Mouse (Mus musculus) heart, embryonic 12.5 days (tissue): ENCODE measurements at regions not wholly inside any gene's neighbourhood (a gene's known extent, or its start where the extent isn't known, plus 50 kb on each side); places are given as distances from the start of the nearest gene placed in this dataset.

Experiments
- ATAC-seq: fragments of 200-750 bp; cut with Nextera tagmentation; 2 replicates; pipeline ENCODE4 v1.8.0; 2017; ENCODE audit warnings: moderate TSS enrichment, moderate library complexity; ENCODE audit not compliant: insufficient number of reproducible peaks, low FRiP score
- H3K27ac ChIP-seq: fragments of 300-500 bp; sonication (generic); 2 replicates; pipeline ENCODE4 v1.5.1; 2016; ENCODE audit warnings: mild to moderate bottlenecking, moderate library complexity; ENCODE audit not compliant: poor library complexity, severe bottlenecking
- H3K27me3 ChIP-seq: fragments of 300-500 bp; sonication (generic); replicated peaks from 2 replicates; pipeline ENCODE4 v1.6.1; 2016; ENCODE audit warnings: mild to moderate bottlenecking, moderate library complexity
- H3K36me3 ChIP-seq: fragments of 300-500 bp; sonication (generic); 2 replicates; pipeline ENCODE4 v1.6.1; 2016; ENCODE audit warnings: mild to moderate bottlenecking, moderate library complexity
- H3K4me1 ChIP-seq: fragments of 300-500 bp; sonication (generic); replicated peaks from 2 replicates; pipeline ENCODE4 v1.6.1; 2016; ENCODE audit warnings: mild to moderate bottlenecking
- H3K4me2 ChIP-seq: fragments of 300-500 bp; sonication (generic); 2 replicates; pipeline ENCODE4 v1.6.1; 2016; ENCODE audit warnings: mild to moderate bottlenecking, moderate library complexity
- H3K4me3 ChIP-seq: fragments of 300-500 bp; sonication (generic); 2 replicates; pipeline ENCODE4 v1.5.1; 2016; ENCODE audit warnings: mild to moderate bottlenecking
- H3K9ac ChIP-seq: fragments of 300-500 bp; sonication (generic); 2 replicates; pipeline ENCODE4 v1.6.1; 2016; ENCODE audit warnings: mild to moderate bottlenecking, moderate library complexity
- H3K9me3 ChIP-seq: fragments of 300-500 bp; sonication (generic); replicated peaks from 2 replicates; pipeline ENCODE4 v1.6.1; 2016; ENCODE audit warnings: mild to moderate bottlenecking, moderate library complexity
- WGBS: fragments of 180-500 bp; shearing (Covaris S2); methylation state at CpG from one replicate; pipeline ENCODE4 v1.1.7; 2016; 5-methylcytosine and 5-hydroxymethylcytosine counted together

GRCm38 (mm10) chr14:9285606-9286002, 619.6 kb upstream of the 4930452B06Rik start:
- Histone ChIP-seq H3K27ac (no peak overlapping the region), H3K4me2 (no peak overlapping the region), H3K9me3 (no peaks in the 10 kb centered on the region), H3K4me3 (no peak overlapping the region), H3K9ac (no peak overlapping the region), H3K27me3 (no peaks in the 10 kb centered on the region), H3K36me3 (no peaks in the 10 kb centered on the region), H3K4me1 (no peaks in the 10 kb centered on the region)
- 87% methylated on average over 7 of the region's 7 CpGs for WGBS
- ATAC-seq, result peak; percentile 45; the same call in 1 of the 2 replicates

- no peak overlapping the region for H3K4me2 ChIP-seq
- H3K9ac ChIP-seq, result no peak overlapping the region
- H3K9me3 ChIP-seq, result no peaks in the 10 kb centered on the region
- H3K4me1 ChIP-seq, result no peaks in the 10 kb centered on the region
- no peak overlapping the region for H3K27ac ChIP-seq
- ATAC-seq, result no peak
- no peaks in the 10 kb centered on the region for H3K27me3 ChIP-seq
- WGBS, result 74% methylated on average over 2 of the region's 2 CpGs
- no peaks in the 10 kb centered on the region for H3K36me3 ChIP-seq
- no peak overlapping the region for H3K4me3 ChIP-seq
Measured at GRCm38 (mm10) chr14:9284976-9285605, 619.1 kb upstream of the 4930452B06Rik start.

GRCm38 (mm10) chr14:9267282-9268091, 601.4 kb upstream of the 4930452B06Rik start:
- H3K4me2 ChIP-seq, result no peak overlapping the region
- no peak overlapping the region for H3K4me3 ChIP-seq
- H3K27ac ChIP-seq, result no peak overlapping the region
- H3K4me1 ChIP-seq, result no peaks in the 10 kb centered on the region
- 79% methylated on average over 14 of the region's 14 CpGs for WGBS
- no peaks in the 10 kb centered on the region for H3K36me3 ChIP-seq
- H3K9ac ChIP-seq, result no peak overlapping the region
- H3K9me3 ChIP-seq, result no peaks in the 10 kb centered on the region
- H3K27me3 ChIP-seq, result no peaks in the 10 kb centered on the region
- no peak for ATAC-seq

- H3K4me1 ChIP-seq, result no peaks in the 10 kb centered on the region
- no peak overlapping the region for H3K4me2 ChIP-seq
- no peak overlapping the region for H3K9ac ChIP-seq
- H3K36me3 ChIP-seq, result no peaks in the 10 kb centered on the region
- no peak overlapping the region for H3K27ac ChIP-seq
- 78% methylated on average over 1 of the region's 1 CpGs for WGBS
- H3K9me3 ChIP-seq, result no peaks in the 10 kb centered on the region
- H3K27me3 ChIP-seq, result no peaks in the 10 kb centered on the region
- no peak overlapping the region for H3K4me3 ChIP-seq
- no peak for ATAC-seq
Measured at GRCm38 (mm10) chr14:9252017-9252416, 586.0 kb upstream of the 4930452B06Rik start.

GRCm38 (mm10) chr14:9245266-9245665, 579.2 kb upstream of the 4930452B06Rik start:
- Histone ChIP-seq H3K4me1 (no peaks in the 10 kb centered on the region), H3K27me3 (no peaks in the 10 kb centered on the region), H3K4me2 (no peak overlapping the region), H3K4me3 (no peak overlapping the region), H3K9ac (no peak overlapping the region), H3K27ac (no peak overlapping the region), H3K9me3 (no peaks in the 10 kb centered on the region), H3K36me3 (no peaks in the 10 kb centered on the region)
- ATAC-seq, result no peak
- WGBS, result 17% methylated on average over 1 of the region's 1 CpGs

- H3K9ac ChIP-seq, result no peak overlapping the region
- H3K27ac ChIP-seq, result no peak overlapping the region
- no peaks in the 10 kb centered on the region for H3K9me3 ChIP-seq
- H3K4me3 ChIP-seq, result no peak overlapping the region
- no peak overlapping the region for H3K4me2 ChIP-seq
- H3K4me1 ChIP-seq, result no peaks in the 10 kb centered on the region
- no peaks in the 10 kb centered on the region for H3K36me3 ChIP-seq
- no peak for ATAC-seq
- H3K27me3 ChIP-seq, result no peaks in the 10 kb centered on the region
Measured at GRCm38 (mm10) chr14:9243336-9243735, 577.3 kb upstream of the 4930452B06Rik start.

GRCm38 (mm10) chr14:9242118-9242517, 576.1 kb upstream of the 4930452B06Rik start:
- no peaks in the 10 kb centered on the region for H3K9me3 ChIP-seq
- no peaks in the 10 kb centered on the region for H3K4me1 ChIP-seq
- H3K27me3 ChIP-seq, result no peaks in the 10 kb centered on the region
- no peaks in the 10 kb centered on the region for H3K36me3 ChIP-seq
- no peak overlapping the region for H3K4me2 ChIP-seq
- no peak overlapping the region for H3K4me3 ChIP-seq
- 63% methylated on average over 2 of the region's 2 CpGs for WGBS
- no peak overlapping the region for H3K9ac ChIP-seq
- H3K27ac ChIP-seq, result no peak overlapping the region
- no peak for ATAC-seq

GRCm38 (mm10) chr14:9227670-9228069, 561.6 kb upstream of the 4930452B06Rik start:
- no peak for ATAC-seq
- WGBS, result 86% methylated on average over 6 of the region's 6 CpGs
- H3K9me3 ChIP-seq, result no peaks in the 10 kb centered on the region

GRCm38 (mm10) chr14:9200246-9200645, 534.2 kb upstream of the 4930452B06Rik start:
- Histone ChIP-seq H3K36me3 (no peaks in the 10 kb centered on the region), H3K27me3 (no peaks in the 10 kb centered on the region), H3K4me3 (no peak overlapping the region), H3K9me3 (no peaks in the 10 kb centered on the region), H3K9ac (no peak overlapping the region), H3K27ac (no peak overlapping the region), H3K4me2 (no peak overlapping the region), H3K4me1 (no peaks in the 10 kb centered on the region)
- WGBS, result 64% methylated on average over 2 of the region's 2 CpGs
- no peak for ATAC-seq

More at GRCm38 (mm10) chr14:9227670-9228069, 561.6 kb upstream of the 4930452B06Rik start:
- no peaks in the 10 kb centered on the region for H3K36me3 ChIP-seq
- no peak overlapping the region for H3K27ac ChIP-seq
- no peak overlapping the region for H3K4me3 ChIP-seq
- H3K9ac ChIP-seq, result no peak overlapping the region
- H3K4me1 ChIP-seq, result no peaks in the 10 kb centered on the region
- no peak overlapping the region for H3K4me2 ChIP-seq
- H3K27me3 ChIP-seq, result no peaks in the 10 kb centered on the region

- no peak overlapping the region for H3K4me2 ChIP-seq
- WGBS, result 85% methylated on average over 4 of the region's 4 CpGs
- H3K4me1 ChIP-seq, result no peaks in the 10 kb centered on the region
- H3K36me3 ChIP-seq, result no peaks in the 10 kb centered on the region
- H3K9me3 ChIP-seq, result no peaks in the 10 kb centered on the region
- no peaks in the 10 kb centered on the region for H3K27me3 ChIP-seq
- no peak overlapping the region for H3K27ac ChIP-seq
- no peak overlapping the region for H3K4me3 ChIP-seq
- H3K9ac ChIP-seq, result no peak overlapping the region
- no peak for ATAC-seq
Measured at GRCm38 (mm10) chr14:9192122-9192769, 526.2 kb upstream of the 4930452B06Rik start.

GRCm38 (mm10) chr14:9191664-9192063, 525.6 kb upstream of the 4930452B06Rik start:
- H3K36me3 ChIP-seq, result no peaks in the 10 kb centered on the region
- no peak overlapping the region for H3K27ac ChIP-seq
- H3K27me3 ChIP-seq, result no peaks in the 10 kb centered on the region
- H3K4me1 ChIP-seq, result no peaks in the 10 kb centered on the region
- no peak overlapping the region for H3K9ac ChIP-seq
- H3K4me2 ChIP-seq, result no peak overlapping the region
- H3K4me3 ChIP-seq, result no peak overlapping the region
- no peaks in the 10 kb centered on the region for H3K9me3 ChIP-seq
- ATAC-seq, result no peak
- WGBS, result 73% methylated on average over 3 of the region's 3 CpGs
